Mouse (Mus musculus): ENCODE results near the gene Ano9.
A peak's percentile ranks its signal among the peaks of the same experiment; 100 is the strongest.

Ano9 gene

DNA sequence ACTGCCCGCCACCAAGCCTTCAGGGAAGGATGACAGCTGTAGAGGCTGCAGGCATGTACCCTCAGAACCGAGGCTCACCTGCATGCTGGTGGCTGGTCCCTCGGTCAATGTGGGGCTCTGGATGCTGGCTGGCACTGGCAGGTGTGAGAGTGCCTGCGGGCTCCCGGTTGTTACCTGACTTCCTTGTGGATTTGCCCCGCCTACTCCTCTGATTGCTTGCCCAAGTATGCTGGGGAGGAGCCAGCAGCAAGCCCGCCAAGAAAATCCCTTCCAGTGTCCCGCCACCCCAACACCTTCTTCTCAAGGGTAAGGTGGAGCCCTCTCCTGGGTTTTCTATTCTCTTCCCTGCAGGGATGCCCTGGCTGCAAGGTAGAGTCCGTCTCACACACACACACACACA lies at the start of gene Ano9:
TSS of gene Ano9 (minus strand) at position 171 of the 400 bp plus-strand sequence.
- DNase-seq = peak; percentile 60 to 65

DNA sequence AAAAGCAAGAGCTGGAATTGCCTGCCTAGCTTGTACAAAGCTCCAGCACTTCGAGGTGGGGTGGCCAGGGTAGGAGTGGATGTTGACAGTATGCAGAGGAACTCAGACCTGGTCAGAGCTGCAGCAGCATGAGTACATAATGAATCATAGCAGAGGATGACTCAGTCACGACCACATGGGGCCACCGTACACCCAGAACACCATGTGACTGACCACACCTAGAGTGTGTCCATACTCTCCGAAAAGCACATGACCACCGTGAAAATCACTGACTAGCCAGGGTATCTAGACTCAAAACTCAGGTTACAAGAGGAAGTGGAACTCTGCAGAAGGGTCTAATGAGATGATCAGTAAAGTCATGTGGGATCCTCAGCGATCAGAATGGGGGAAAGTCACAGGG lies 47.2 kb upstream of the Ano9 start:
- peak; percentile 60 to 67 for DNase-seq

DNA sequence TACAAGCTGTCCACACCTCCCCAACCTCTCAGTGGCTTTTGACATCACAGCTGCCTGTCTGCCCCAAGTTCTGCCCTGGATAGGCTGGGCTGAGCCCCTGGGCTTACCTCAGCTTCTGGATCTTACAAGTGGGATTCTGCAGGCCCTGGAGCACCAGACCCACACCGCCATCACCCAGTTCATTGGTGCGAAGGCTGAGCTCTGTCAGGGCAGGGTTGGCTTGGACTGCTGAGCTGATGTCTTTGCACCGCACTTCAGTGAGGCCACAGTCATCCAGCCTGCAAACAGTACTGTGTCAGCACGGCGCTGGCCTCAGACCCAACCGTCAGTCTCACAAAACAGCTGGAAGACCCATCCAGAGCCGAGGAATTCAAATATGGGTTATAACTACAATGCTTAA lies 46.8 kb upstream of the Ano9 start:
- no peak for DNase-seq

DNA sequence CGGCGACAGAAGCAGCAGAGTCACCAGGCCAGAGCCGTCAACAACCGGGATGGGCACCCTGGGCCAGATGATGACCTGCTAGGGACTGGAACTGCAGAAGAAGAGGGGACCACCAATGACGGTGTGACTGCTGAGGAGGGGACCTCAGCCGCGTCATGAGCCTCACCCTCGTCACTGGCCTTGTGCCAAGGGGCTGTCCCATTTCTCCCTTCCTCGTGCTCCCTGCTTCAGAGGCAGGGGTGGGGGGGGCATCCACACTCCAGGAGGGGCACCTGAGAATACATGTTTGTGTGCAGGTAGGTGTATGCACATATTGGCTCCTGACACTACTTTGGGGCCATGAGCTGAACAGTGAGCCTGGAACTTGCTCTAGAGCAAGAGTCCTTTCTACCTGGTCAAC lies 37.8 kb upstream of the Ano9 start:
- DNase-seq = no peak

DNA sequence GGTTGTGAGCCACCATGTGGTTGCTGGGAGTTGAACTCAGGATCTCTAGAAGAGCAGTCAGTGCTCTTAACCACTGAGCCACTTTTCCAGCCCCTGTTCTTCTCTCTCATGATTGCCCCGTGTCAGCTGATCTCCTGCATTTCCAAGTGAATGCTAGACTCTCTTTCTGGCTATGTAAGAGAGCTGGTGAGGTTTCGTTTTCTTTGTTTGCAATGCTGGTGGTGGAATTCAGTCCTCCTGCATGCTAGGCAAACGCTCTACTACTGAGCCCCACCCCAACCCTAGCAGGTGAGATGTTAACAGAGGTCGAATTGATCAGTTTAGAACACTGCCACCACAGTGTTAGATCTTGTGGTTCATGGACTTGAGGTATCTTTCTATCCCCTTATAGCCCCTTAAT lies 31.0 kb upstream of the Ano9 start:
- DNase-seq = no peak

DNA sequence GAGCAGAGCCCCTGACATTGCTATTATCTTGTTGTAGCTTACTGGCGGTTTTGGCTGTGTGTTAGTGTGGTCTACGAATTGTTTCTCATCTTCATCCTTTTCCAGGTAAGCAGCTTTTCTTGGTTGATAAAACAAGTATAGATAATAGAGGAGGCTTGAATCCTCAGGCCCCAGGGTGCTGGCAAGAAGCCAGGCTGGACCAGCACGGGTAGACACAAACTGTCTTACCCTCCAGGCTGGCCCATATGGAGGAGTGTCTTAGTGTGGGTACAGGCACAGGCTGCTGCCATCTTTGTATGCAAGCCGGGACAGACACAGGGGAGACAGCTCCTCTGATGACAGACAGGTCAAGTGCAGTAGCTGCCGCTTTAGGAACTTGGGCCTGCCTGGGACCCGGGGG lies 29.4 kb upstream of the Ano9 start:
- DNase-seq = no peak

DNA sequence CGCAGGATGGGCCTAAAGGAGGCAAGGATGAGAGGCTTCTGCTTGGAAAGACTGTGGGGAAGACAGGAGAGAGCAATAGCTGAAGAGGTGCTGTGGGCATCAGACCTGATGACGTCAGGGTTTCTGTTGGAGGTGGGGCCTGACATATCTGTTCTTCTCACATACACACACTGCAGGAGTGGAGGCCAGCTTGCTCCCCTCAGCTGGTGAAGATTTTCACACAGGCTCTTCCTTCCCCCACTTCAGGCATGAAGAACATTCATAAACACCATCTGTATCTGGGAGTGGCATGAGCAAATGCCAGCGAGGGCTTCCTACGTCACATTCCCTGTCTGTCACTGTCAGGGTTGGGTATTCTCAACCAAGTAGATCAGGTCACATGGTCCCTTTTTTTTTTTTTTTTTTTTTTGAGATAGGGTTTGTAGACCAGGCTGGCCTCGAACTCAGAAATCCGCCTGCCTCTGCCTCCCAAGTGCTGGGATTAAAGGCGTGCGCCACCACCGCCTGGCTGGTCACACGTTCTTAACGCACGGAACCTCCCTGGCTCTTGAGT lies 28.5 kb upstream of the Ano9 start:
- DNase-seq = no peak

DNA sequence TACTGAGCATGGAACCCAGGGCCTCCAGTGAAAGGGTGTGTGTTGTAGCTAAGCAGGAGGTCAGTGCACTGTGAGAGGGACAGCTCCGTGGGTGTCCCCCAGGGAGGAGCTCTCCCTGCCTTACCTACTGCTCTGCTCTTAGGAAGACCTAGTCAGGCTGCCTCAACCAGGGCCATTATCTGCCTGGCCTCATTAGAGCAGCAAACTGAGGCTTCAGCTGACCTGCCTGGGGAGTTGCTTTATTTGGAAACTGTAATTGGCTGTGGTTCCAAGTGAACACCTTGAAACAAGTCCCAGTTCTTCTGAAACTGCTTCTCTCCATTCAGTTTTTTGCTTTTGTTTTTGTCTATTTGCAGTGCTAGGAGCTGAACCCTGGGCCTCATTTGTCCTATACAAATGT lies 27.8 kb upstream of the Ano9 start:
- DNase-seq = no peak

DNA sequence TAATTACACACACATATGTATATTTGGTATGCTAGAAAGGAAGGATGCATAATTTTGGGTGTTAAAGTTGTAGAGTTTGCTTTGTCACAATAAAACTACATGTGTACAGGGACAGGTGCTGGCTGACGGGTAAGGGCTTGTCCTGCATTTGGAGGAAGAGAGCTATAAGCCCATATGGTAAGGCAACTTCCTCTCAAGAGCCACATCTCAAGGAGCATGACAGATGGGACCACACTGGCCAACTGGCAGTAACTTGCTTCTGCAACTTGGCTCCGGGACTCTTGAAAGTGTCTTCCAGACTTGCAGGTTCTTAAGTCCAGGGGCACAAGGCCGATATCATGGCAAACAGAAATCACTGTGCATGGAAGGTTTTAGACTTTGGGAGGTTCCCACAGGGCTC lies 27.0 kb upstream of the Ano9 start:
- no peak for DNase-seq

DNA sequence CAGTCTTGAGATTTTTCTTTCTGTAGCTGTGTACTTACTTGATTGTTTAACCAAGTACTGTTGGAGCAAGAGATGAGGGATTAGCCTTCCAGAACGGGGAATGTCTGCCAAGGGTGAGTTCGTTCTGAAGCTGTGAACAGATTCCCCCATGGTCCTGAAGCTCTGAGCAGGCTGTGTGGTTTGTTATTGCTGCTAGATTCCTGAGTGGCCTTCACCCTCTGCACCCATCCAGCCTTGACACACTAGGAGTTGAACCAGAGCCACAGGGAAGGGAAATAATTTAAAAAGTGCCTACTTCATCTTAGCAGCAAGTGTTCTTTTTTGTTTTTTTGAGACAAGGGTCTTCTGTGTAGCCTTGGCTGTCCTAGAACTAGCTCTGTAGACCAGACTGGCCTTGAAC lies 26.3 kb upstream of the Ano9 start:
- DNase-seq = no peak

DNA sequence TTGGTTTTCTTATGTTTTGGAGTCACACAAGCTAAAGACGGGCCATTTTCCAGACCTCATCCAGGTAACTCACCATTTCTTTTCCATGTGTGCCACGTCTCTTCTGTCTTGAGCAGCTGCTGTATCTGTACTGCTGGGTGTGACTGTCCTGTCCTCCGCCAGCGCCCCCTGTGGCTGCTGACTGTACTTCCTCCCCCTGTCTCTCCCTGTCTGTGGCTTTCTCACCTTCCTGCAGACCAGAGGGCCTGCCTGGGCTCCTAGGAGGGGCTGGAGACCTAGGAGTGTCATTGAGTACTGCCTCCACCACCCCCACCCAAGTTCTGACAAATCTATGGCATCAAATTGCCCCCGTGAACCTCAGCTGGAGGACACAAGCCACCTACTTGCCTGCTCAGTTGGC lies 25.5 kb upstream of the Ano9 start:
- DNase-seq = peak in 1 of 2 experiments; percentile 26

DNA sequence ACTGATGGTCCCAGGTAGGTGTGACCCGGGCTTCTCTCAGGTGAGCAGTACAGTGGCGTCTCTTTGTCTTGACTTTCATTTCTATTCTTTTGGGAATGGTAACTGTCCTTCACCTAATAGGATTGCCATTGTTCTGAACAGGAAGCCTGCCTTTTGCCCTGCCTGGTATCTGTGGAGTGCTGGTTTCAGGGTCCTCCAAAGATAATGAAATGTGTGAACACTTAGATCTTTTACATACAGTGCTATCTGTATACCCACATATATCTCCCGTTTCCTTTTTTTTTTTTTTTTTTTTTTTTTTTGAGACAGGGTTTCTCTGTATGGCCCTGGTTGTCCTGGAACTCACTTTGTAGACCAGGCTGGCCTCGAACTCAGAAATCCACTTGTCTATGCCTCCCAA lies 23.7 kb upstream of the Ano9 start:
- DNase-seq = no peak

DNA sequence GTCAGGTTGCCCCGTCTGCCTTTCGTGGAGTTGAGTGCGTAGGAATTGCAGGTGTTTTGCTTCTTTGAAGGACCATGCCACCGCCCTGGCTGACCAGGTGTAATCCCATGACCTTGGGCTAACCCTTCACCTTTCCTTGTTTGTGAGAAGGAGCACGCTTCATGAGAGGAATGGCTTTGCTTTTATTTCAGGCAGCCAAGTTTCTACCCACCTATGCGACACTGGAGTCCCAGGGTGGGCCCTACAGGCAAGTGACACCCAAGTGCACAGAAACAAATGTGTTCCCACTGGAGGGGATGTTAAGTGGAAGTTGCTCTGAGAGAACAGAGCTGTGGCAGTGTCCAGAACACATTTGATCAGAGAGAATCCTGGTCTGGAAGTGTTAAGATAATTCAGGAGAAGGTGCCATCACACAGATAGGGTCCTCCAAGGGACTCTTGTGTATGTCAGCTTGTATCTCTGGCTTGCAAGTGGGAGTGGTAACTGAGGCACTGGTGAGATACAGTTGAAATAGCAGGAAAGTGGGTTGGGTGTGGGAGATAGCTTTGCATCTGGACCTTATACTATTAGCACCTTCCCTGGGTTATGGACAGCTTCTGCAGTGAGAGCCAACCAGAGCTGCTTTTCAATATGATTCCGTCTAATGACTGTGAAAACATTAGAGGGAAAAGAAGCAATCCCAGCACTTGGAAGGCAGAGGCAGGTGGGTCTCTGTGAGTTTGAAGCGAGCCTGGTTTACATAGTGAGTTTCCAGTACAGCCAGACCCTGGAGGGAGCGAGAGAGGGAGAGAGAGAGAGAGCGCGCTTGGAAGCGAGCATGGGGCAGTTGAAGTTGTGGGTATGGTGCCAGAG lies 14.5 kb upstream of the Ano9 start:
- DNase-seq = peak in 1 of 2 experiments; percentile 9

DNA sequence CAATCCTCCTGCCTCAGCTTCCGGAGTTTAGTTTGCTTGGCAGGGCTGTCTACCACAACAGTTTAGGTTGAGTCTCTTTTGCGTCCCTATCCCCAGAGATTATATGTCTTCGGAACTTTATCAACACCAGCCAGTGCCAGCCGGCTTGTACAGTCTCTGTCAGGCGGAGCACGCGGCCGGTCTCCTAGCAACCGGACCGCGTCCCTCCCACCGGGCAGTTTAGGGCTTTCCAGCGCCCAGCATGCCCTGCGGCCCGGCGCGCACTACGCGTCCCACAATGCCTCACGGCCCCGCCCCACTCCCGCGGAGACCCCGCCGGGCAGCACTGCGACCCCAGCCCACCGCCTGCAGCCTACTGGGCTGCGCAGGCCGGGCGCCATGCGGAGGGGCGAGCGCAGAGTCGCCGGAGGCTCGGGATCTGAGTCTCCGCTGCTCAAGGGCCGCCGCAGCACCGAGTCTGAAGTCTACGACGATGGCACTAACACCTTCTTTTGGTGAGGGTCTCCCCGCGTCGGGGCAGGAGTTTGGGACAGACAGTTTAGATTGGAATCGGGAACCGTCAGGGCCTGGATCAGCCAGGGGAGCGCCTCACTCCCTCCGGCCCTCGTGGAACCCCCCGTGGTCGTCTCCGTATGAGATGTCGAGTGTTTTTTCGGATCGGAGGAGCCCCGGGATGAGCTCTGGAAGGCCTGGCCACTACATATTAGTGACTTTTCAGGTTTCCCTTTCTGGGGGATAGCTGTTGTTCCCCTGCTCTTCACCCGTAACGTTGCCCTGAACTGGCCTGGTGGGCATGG lies 13.6 kb upstream of the Ano9 start:
- DNase-seq = peak; percentile 88 to 91

DNA sequence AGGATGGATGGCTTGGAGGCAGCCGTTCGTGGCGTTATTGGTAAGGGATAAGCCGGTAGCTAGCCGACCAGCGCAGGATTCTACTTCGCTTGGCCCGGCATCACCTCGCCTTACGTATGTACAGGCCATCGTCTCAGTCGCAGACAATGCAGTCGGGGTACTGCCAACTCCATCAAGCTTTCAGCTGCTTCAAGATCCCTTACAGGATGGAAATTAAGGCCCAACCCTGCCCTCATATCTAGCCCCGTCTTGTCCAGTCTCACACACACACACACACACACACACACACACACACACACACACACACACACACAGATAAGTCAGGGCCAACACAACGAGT lies 5.9 kb upstream of the Ano9 start:
- DNase-seq = no peak

DNA sequence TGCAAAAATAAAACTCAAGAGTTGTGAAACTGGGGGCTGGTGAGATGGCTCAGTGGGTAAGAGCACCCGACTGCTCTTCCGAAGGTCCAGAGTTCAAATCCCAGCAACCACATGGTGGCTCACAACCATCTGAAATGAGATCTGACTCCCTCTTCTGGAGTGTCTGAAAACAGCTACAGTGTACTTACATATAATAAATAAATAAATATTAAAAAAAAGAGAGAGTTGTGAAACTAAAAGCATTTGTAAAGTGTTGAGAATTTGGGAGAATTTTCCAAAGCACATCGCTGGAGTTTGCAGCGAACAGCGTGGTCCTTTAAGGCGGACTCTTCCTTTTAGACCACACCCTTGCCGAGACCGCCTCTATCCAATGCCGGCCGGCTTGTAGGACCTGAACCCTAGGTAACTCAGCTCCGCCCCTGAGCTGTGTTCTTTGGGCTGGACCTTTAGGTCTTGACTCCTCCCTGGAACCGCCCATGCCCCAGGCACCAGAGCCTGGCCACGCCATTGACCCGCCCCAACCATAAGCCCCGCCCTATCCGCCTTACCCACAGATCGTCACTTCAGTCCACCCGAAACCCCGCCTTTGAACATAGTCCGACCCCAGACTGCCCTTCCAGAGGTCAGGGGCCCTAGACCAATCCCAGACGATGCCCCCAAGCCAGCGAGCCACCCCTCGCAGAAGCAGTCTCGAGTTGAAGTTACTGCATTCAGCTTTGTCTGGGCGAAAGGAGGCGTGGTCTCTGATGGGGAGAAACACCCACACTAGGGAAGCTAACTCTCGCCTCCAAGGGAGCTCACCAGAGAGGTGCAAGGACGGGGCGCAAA lies 5.3 kb upstream of the Ano9 start:
- DNase-seq = peak; percentile 97 to 99

DNA sequence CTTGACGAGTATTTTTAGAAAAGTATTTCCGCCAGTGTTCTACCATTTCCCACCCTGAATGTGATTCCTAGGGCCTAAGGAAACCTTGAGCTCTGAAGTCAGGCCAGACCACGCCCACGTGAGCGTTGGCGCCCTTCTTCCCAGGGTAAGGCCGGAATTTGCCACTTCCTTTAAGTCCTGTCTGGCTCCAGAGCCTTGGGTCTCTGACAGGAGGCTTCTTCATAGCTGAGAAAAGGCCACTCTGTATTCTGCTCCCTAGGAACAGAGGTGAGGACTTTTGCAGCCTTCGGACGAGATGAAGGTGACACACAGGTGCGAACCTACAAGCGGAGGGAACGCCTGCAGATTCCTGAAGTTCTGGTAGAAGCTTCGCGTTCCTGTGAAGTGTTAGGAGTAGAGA lies 4.6 kb upstream of the Ano9 start, which contains the start of gene Ptdss2:
TSS of gene Ptdss2 (plus strand) at position 138 of the 400 bp plus-strand sequence.
- DNase-seq = peak; percentile 71 to 77

DNA sequence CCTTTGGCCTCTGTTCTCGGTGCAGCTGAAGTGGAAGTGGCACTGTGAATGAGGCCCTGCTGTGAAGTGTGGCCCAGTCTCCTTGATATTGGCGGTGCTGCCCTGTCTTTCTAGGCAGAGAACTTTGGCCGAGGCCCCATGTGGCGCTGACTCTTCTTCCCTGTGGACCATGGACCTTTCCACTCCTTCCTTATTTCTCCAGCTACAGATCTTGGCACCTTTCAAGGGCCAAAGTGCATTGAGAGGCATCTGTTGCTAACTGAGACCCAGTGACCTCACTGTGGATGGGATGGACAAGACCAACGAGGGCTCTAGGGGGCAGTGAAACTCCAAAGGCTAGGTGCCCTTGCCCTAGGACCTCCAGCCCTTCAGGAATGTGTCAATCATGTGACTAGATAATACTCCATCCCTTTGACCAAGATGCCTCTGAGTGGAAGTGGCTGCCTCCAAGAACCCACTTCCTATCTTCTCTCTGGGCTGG lies 3.5 kb upstream of the Ano9 start:
- peak; percentile 20 to 21 for DNase-seq

DNA sequence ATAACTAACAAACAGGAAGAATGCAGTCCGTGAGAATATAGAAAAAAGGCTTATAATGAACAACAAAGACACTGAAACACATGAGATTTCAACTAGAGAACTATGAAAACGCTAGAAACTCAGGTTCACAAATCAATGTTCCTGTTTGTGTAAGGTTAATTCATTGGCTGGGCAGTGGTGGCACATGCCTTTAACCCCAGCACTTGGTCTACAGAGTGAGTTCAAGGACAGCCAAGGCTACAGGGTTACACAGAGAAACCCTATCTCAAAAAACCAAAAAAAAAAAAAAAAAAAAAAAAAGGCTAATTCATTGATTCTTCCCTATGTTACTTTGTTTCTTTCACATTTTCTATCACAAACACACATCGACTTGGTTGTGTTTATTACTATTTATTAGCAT lies 3.0 kb upstream of the Ano9 start:
- no peak for DNase-seq

DNA sequence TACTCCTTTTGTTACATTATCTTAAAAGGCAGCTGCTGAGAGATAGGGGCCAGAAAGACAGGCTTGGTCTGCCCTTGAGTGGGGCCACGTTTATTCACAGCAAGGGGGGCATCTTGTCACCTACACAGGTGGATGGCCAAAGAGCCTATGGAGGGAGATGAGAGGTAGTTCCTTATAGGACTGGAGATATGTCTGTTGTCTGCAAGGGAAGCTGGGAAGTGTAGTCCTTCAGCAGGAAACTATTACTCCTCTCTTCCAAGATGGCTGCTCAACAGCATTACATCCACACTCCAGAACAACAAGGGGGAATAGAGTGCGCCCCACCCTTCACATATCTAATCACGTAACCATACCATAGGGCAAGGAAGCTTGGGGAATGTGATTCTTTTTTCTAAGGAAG lies 1.9 kb upstream of the Ano9 start:
- no peak for DNase-seq

DNA sequence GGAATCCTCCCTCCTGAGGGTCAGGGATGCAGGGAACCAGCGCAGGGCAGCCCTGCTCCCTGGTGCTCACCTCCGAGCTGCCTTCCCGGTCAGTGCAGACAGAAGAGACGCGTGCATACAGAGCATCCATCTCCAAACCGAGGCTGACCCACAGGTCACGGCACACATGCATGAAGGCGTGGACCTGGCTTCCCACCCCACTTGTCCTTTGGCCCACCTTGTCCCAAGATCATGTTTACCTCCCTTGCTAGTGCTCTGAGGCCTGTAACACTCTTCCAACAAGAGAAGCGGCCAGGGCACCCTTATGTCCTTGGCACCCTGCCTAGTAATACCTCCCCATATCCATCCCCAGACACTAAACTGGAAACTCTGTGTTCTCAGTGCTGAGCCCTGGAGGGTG lies 1.7 kb downstream of the Ano9 start:
- DNase-seq = no peak

DNA sequence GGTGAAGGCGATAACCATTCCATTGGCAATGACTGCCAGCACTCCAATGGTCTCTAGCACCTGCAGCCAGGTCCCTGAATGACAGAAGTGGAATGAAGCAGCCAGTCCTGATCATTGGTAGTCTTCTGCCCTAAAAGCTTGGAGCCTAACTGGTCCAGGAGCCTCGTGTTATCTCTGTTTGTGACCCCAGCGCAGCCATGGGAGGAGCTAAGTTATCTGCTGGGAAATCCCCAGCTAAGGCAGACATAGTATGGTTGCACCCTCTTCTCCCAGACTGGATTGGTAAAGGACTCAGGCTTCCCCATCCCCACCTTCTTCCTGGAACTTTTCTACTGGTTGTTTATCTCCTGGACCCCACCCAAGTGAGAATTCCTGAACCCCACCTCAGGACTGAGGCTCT lies 14.4 kb downstream of the Ano9 start:
- DNase-seq = no peak

Measured in lung, adult 18-20 months (tissue).